Mouse (Mus musculus): ENCODE measurements around the gene Smim24.

Smim24 gene

DNA sequence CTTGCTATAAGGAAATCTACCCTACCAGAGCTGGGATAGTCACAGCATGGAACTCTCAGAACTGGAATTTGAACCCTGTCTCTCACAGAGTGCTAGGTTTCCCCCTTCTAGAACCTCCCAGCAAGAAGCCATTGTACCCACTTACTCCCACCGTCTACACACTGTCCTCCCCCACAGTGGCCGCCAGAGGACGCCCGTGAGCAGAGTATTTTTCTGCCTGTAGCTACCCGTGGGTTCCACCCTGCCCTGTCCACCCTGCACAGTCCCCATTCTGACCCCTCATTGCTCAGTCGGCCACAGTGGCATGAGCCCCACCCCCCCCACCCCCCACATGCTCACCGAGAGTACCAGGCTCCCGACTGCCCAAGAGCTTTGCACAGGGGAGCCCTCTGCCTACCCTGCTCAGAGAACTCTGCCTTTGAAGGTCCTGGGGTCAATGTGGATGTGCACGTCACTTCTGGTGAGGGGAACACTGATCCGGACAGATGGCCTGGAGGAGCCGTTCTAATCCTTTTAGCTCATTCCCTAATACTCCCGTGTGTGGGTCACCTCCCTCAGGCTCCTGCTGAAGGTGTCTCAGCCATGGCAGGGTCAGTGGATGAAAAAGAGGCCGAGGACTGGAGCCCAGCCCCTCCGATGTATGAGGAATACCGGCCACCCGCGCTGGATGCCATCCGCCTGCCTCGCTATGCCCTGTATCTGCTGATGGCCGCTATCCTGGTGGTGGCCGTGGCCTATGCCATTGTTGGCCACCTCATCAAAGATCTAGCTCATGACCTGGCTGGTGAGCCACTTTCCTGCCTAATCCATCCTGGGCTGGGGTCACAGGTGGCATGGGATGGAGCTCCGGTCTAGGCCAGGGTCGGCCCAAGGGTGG lies 2.8 kb upstream of the Smim24 start:
- in situ Hi-C loops (cut with MboI, MseI) = loop anchor here (5.0 kb wide), 1 partner anchor 52 kb away; no protein-coding TSS in a partner anchor

DNA sequence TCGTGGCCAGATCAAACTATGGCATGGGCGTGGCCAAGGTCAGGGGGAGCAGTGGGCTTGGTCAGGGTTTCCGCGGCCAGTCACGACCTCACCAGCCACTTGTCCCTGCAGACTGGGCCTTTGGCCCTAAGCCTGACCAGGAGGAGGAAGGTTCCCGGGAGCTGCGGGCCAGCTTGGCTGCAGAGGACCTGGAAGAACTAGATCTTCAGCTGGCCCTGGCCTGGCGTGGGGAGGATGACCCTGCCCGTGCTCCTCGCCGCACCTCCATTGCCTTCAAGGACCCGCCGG lies 2.2 kb upstream of the Smim24 start:
- in situ Hi-C loops (cut with MboI, MseI) = loop anchor here (5.0 kb wide), 1 partner anchor 52 kb away; no protein-coding TSS in a partner anchor

DNA sequence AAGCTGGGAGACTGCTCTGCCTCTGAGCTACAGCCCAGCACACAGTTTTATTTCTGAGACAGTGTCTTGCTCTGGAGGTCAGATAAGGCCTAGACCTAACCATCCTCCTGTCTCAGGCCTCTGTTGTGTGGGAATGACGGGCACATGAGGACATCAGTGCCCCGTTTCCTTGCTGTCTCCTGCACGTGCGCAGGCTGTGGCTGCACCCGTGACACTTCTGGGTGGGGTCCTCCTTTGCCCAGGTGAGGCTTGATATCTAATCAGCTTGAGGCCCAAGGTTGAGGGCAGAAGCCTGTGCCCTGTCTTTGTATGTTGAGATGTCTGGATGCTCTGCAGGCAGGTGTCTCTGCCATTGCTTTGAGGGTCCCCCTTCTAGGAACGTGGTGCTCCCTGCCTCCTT lies 581 bp upstream of the Smim24 start:
- in situ Hi-C loops (cut with MboI, MseI) = loop anchor here (5.0 kb wide), 1 partner anchor 50 kb away; no protein-coding TSS in a partner anchor

DNA sequence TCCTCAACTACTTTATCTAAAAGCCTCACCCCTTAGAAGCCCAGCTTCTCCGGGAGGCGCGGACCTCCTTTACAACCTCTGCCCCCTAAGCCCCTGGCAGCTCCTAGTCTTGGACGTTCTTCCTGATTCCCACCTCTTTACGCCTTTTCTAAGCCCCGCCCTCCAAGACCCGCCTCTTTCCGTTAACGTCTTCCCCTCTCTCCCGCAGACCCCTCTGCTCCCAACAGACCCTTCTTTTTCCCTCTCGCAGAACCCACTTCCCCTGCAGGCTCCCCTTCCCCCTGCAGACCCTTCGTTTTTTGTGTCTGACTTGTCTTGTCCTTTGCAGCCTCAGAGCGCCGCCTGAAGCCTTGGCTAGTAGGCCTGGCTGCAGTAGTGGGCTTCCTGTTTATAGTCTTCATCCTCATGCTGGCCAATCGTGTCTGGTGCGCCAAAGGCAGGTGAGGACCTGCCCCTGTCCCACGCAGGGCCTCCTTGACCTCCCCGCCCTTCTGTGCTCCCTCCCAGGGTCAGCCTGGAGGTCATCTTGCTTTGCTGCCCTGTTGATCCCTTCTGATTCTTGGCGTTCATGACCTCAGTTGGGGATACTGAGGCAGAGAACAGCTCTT lies 709 bp downstream of the Smim24 start:
- in situ Hi-C loops (cut with MboI, MseI) = loop anchor here (5.0 kb wide), 1 partner anchor 49 kb away; no protein-coding TSS in a partner anchor

DNA sequence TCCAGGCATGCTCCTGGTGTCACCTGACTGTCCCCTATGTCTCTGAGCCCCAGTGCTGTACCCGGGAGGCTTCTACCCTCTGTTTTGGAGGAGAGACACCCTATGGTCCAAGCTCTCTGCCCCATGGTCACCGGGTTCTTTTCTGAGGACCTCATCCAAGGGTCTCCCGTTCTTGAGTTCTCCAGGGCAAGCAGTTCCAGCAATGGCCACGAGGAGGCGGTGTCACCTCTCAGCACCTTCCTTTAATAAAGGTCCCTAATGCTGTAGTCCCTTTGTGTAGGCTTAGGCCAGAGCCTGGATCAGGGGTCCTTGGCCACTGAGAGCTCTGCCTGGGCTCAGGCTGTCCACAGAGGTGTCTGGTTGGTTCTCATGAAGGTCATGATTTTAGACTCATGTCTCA lies 2.3 kb downstream of the Smim24 start:
- in situ Hi-C loops (cut with MboI, MseI) = no loop called here

DNA sequence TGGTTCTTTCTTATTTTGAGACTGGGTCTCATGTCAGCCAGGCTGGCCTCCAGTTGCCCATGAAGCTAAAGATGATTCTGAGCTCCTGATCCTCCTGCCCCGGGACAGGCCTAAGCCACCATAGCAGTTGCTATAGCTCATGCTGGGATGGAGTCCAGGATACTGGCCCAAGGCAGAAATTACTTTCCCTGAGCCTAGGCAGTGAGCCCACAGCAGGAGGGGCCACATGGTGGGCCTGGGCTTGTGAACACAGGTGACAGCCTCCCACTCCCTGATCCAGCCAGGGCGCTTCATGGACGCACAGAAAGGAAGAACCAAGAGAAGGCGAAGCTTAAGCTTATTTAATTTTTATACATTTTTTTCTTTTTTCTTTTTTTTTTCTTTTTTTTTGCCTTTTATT lies 3.0 kb downstream of the Smim24 start:
- in situ Hi-C loops (cut with MboI, MseI) = no loop called here

DNA sequence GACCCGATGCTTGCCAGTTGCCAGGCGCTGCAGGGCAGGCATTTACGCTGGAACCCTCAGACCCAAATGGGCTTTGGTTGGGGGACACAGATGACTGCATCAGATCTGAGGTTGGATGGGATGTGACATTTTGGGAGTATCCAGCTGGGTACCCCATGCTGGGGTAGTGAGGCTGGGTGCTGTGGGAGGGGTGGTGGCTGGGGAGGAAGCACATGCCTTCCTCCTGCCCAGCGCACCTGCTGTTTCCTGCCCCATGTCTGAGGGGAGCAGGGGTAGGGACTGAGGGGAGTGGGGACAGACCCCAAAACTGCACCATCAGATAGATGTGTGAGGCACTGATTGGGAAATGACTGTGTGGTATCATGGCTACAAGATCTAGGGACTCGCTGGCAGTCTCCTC lies 3.9 kb downstream of the Smim24 start:
- in situ Hi-C loops (cut with MboI, MseI) = no loop called here

DNA sequence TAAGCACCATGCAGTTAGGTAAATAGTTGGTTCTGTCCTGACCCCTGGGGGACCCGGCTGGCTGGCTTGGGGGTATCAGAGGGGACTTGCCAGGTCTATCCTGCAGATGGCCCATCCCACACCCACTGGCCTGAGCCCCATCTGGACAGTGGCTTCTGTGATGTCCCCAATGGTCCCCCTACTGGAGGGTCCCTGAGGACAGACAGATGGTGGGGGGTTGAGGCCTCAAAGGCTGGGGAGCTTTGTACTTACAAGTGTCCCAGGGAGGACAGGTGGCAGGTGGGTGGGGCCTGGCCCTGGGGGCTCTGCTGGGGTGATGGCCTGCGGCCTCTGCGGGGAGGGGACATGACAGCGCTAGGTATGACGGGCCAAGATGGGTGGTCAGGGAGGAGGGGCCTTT lies 6.4 kb downstream of the Smim24 start:
- in situ Hi-C loops (cut with MboI, MseI) = no loop called here

DNA sequence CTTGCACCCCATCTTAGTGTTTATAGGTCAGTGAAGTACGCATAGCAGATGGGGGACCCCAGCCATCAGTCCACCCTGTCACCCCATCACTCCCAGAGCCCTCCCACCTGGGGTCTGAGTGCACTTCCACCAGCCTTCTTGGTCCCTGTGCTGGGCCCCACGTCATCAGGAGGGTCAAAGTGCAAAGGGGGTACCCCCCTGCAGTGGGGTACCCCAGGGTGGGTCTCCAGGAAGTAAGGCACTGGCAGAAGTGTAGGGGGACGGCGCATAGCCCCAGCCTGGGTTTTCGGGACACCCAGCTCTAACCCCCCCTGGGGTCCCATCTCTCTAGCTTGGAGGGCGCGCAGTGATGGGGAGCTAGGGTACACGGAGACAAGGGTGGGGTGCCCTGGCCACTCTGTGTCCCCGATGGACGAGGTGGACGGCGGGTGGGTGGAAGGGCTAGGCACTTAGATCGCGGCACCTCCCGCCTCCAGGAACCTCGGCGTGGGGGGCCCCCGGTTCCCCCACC lies 7.0 kb downstream of the Smim24 start:
- in situ Hi-C loops (cut with MboI, MseI) = no loop called here

DNA sequence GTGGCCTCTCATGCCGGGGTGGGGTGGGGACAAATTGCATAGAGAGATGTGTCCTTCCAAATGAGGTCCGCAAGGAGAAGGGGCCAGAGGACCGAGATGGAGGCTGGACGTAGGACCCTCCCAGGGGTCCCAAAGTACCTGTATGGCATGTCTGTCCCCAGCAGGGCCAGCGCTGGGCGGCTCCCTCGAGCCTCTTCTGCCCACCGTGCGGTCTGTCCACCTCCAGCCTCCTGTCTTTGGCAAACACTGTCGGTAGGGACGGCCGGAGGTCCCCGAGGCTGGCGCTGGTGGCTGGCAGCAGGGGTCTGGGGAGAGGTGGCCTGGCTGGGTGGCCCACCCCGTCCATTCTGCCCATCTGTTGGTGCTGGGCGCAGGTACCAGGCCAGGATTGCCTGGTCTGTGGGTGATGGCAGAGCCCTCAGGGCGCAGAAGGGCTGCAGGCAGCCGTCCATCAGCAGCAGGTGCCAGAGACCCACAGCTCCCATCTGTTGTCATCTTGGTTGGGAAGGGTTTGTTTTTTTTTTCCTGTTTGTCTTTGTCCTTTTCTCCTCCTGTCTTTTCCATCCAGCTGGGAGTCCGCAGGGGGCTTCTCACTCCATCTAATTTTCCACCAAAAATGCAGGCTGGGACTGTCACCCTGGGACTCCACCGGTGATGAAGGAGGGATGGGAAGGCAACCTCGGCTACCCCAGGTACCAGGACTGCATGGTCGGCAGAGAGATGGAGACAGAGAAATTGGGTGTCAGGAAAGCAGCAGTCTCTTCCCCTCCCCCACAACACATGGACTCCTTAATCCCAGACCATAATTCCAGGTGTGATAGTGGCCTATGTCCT lies 7.7 kb downstream of the Smim24 start:
- in situ Hi-C loops (cut with MboI, MseI) = no loop called here

DNA sequence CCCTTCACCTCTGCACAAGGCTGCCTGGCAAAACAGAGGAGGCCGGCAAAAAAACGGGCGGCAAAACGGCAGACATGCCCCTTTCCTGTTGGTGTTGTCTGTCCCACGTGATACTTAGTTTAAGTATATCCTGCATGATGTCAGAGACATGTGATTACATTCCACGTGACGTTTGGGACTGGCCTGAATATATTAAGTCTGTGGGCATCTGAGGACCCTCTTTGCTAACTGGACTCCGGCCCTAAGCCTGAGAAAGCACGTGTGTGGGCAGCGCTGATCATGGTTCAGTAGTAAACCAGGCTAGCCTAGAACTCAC lies 8.3 kb downstream of the Smim24 start:
- in situ Hi-C loops (cut with MboI, MseI) = no loop called here

DNA sequence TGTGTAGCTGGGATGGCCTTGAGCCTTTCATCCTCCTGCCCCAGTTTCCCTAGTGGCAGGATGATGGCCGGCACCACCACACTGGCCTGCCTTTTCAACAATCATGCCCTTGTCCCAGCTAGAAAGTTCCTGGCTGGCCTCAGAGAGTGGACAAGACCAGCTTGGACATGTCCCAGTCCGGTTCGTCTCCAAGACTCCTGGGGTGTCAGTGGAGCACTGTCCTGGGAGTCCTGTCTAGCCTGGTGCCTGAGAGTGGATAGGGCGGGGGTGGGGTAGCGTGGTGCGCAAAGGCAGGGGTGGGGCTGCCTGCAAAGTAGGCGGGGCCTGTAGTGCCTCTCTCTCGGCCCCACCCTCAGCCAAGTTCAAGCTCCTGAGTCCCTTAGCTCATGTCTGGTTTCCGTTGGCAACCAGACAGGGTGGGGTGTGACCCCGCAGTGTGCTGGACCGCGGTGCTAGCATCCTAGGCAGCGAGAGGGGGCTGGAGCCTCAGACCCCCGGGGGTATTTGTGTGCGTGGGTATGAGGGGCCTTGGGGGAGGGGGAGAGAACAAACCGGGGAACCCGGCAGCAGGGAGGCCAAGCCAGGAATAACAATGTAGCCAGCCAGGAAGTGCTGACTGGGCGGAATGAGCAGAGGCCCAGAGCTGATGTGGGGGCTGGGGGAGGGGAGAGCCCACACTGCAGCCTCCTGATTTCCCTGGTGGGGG lies 8.8 kb downstream of the Smim24 start:
- in situ Hi-C loops (cut with MboI, MseI) = no loop called here

DNA sequence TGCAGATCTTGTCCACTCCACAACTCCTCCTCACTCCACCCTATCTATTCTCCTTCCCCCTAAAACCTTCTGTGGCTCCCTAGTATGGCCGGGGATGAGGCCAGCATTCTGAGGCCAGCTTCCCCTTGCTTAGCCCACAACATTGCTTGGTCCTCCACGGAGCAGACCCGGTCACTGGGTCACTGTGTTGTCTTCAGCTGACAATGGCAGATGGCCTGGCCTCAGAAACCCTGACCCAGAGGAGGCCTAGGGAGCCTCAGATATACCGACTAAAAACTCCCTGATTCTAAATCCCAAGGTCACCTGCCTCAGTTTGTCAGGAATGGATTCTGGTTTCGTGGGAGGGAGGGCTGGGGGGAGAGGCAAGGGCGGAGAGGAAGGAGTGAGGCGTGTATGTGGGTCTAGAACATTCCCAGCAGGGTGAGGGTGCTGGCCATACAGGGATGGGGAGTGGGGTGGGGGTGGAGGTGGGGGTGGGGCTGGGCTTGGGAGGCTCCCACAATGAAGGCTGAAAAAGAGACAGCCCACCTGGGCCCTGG lies 9.4 kb downstream of the Smim24 start:
- in situ Hi-C loops (cut with MboI, MseI) = no loop called here

DNA sequence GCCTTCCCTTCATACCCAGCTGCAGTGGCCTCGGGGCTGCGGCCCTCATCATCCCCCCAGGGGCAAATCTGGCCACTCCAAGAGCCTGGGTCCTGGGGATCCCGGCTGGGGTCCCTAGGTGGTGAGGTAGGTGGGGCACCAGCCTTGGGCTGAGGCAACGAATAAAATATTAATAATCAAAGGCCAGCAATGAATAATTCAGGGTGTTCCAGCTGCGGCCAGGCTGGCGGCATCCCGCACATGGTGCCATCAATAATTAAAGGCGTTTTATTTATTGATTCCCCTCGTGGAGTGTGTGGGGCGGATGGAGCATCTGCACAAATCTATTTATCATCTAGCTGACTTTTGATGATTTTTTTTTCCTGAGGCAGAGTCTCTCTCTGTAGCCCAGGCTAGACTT lies 10.7 kb downstream of the Smim24 start:
- in situ Hi-C loops (cut with MboI, MseI) = no loop called here

DNA sequence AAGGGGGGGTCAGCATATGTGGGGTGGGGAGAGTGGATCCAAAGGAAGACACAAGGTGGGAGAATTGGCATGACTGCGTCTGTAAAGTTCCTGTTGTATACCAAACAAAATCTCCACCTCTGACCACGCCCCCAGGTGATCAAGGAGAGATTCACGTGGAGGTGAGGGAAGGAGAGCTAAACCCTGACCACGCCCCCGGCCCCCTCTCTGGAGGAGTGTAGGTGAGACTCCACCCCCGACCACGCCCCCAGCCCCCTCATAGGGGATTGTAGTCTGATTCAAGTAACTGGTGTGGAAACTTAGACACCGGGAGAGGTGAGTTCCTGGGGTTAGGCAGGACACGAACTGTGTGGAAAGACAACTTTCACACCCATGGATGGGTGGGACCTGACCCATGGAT lies 11.2 kb downstream of the Smim24 start:
- in situ Hi-C loops (cut with MboI, MseI) = no loop called here

DNA sequence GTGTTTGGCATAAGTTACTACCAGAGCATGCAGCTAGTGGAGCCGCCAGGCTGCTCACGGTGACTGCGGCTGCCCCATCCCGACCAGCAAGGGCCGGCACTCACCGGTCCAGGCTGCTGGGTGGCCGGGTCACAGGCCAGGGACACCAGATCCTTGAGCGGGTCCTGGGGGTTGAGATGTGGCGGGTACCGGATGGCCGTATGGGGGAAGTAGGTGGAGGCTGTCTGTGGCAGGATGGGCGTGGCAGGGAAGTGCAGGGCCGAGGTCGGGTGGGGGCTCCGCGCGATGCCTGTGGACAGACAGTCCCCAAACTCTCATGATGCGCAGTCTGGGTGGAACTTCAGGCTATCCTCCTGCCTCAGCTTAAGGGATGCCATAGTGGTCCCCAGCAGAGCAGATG lies 11.9 kb downstream of the Smim24 start:
- in situ Hi-C loops (cut with MboI, MseI) = no loop called here

DNA sequence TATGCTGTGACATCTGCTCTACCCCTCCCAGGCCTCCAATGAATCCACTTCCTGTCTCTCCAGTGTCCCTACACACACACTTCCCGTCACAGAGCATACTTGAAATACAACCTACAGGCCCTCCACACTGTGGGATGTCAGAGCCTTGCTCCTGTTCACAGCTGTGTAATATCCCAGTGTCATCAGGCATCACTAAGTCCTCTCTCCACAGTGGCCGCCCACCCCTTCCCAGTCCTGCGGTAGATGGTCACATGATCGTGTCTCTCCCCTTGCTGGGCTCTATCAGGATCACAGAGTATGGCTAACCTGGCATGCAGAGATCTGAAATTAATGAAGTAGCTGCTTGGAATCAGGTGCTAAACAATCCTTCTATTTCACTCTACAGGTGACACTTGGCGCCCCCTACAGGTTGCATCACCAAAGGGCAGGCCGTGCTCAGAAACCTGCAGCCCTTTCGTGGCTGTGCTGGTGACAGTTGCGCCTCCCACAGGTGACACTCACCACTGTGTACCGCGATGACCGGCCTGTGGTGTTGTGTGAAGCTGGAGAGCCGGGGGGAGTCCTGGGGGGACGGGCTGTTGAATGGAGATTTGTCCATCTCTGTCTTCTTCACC lies 12.8 kb downstream of the Smim24 start:
- in situ Hi-C loops (cut with MboI, MseI) = no loop called here

DNA sequence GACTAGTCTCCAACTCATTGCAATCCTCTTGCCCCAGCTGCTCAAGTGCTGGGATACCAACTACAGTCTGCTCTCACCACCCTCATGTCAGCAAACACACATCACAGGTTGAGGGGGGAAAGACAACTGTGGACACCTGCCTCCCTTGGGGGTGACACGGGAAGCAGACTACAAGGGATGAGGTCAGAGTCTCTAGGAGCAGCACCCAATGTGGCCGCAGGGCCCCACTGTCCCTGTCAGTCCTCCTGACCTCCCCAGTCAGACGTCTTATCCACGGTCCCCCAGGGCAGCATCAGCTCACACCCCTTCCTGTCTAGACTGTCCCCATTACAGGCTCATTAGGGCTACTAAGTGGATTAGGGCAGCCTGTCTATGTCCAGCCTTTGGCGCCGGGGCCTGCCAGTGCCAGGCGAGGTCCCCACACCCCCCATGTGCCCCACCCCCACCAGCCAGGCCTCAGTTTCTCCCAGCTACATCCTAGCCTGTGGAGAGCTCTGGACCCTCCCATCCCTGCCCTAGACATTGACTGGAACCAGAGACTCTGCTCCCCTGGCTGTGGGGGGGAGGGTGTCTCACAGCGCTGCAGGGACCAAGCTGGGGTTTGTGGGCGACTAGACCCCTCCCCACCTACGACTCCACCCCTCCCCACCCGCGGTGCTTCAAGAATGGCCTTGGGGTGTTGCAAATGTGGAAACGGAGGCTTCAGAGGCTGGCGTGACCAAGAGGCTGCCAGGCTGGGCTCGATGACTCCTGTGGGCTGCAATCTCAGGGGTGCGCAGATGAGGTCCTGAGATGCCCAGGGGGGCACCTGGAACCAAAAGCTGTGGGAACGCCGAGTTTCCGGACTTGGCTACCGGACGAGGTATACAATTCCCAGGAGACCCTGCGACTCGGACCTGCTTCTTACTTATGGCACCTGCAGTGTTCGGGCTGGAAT lies 13.9 kb downstream of the Smim24 start:
- in situ Hi-C loops (cut with MboI, MseI) = no loop called here

DNA sequence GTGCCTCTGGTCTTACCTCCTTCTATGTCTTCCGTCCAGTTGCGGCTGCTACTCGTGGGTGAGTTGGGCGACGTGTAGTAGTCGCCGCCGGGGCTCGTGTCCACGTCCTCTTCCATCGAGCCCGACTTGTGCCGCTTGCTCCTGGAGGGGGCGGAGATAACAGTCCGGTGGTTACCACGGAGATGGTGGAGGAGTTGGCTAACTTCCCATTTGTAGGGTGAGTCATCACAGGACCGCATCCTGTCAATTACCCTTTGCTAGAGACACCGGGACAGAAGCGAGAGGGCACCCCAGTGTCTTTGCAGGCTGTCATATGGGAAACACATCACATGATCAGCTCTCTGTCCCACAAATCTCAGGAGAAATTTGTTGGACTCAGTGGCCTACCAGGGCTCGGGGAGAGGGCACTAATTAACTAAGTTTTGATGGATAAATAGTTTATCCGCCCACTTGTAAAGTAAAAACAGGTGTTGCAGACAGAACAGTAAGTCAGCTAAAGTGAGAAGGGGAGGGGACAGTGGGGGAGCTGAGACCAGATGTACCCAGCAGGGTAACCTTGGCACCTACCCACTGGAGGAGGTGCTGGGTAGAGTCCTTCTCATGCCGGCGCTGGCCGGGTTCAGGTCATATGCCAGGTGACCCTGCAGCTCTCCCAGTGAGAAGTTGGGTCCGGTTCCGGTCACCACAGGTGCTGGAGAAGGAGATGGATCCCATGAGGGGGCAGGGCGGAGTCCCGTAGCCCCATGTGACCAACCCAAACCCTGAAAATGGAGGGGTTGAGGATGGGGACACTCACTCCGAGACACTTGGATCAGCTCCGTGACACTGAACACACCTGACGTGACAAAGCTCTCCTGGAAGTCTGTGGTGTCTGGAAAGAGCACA lies 14.9 kb downstream of the Smim24 start:
- in situ Hi-C loops (cut with MboI, MseI) = no loop called here

Measured in regulatory T cell (primary cell).